Mouse (Mus musculus) lung, embryonic 15.5 days (tissue): ENCODE results near the gene Tex52. TPM values are rescaled to one million over a fixed set of nuclear protein-coding genes. Genes with fewer than 3 reads are reported as not detected.

Source experiments
- ATAC-seq: fragments of 200-750 bp; cut with Nextera tagmentation; 2 replicates; pipeline ENCODE4 v1.8.0; 2017; ENCODE audit warnings: moderate number of reproducible peaks, borderline replicate concordance; ENCODE audit not compliant: low FRiP score, low TSS enrichment; ENCODE audit errors: extremely low read depth
- H3K27ac ChIP-seq: fragments of 300-500 bp; sonication (generic); 2 replicates; pipeline ENCODE4 v1.5.1; 2015; ENCODE audit warnings: moderate library complexity, mild to moderate bottlenecking, inconsistent platforms
- H3K27me3 ChIP-seq: fragments of 300-500 bp; sonication (generic); 2 replicates; pipeline ENCODE4 v1.6.1; 2015; ENCODE audit warnings: inconsistent platforms
- H3K36me3 ChIP-seq: fragments of 300-500 bp; sonication (generic); 2 replicates; pipeline ENCODE4 v1.6.1; 2015; ENCODE audit warnings: inconsistent platforms
- H3K4me1 ChIP-seq: fragments of 300-500 bp; sonication (generic); 2 replicates; pipeline ENCODE4 v1.6.1; 2015; ENCODE audit warnings: inconsistent platforms
- H3K4me2 ChIP-seq: fragments of 300-500 bp; sonication (generic); 2 replicates; pipeline ENCODE4 v1.6.1; 2015; ENCODE audit warnings: inconsistent platforms, mild to moderate bottlenecking, moderate library complexity
- H3K4me3 ChIP-seq: fragments of 300-500 bp; sonication (generic); 2 replicates; pipeline ENCODE4 v1.5.1; 2015; ENCODE audit warnings: mild to moderate bottlenecking, inconsistent platforms
- H3K9ac ChIP-seq: fragments of 300-500 bp; sonication (generic); 2 replicates; pipeline ENCODE4 v1.6.1; 2015; ENCODE audit warnings: inconsistent platforms
- H3K9me3 ChIP-seq: fragments of 300-500 bp; sonication (generic); 2 replicates; pipeline ENCODE4 v1.6.1; 2016; ENCODE audit warnings: inconsistent platforms
- WGBS: fragments of 180-500 bp; shearing (Covaris S2); methylation state at CpG from one replicate; pipeline ENCODE4 v1.1.7; 2015; 5-methylcytosine and 5-hydroxymethylcytosine counted together
- polyA plus RNA-seq: library from polyadenylated mRNA; unstranded; fragments of >200 nt; fragmentation: Nextera tagmentation; extraction: Ambion mirVana; gene quantifications from 2 replicates; pipeline ENCODE4 v1.2.1, GENCODE M21; 2015

Tex52 gene
- 0.22 and 0.48 TPM in 2 replicates for polyA plus RNA-seq

- no peak within 1 kb of the TSS for H3K4me3 ChIP-seq
- H3K27ac ChIP-seq = no peak within 1 kb of the TSS
- no peak for ATAC-seq
Measured at GRCm38 (mm10) chr6:128375192-128375591, at the start of gene Tex52, which contains the start of gene Gm44596. TSS of gene Tex52 (plus strand) at chr6:128375456. TSS of gene Gm44596 (plus strand) at chr6:128375503.

GRCm38 (mm10) chr6:128334397-128335124, 40.7 kb upstream of the Tex52 start:
- H3K9me3 ChIP-seq = no peaks in the 10 kb centered on the region
- peak; percentile 78 for ATAC-seq
- peaks cover 8% of the 10 kb centered on the region; the same call in 1 of the 2 replicates for H3K4me1 ChIP-seq
- H3K27ac ChIP-seq = no peak overlapping the region
- no peaks in the 10 kb centered on the region for H3K27me3 ChIP-seq
- peaks cover 38% of the 10 kb centered on the region for H3K36me3 ChIP-seq
- WGBS = 7% methylated on average over 12 of the region's 12 CpGs
- H3K4me2 ChIP-seq = peak overlapping the region; percentile 32; the same call in 1 of the 2 replicates
- no peak overlapping the region for H3K4me3 ChIP-seq
- H3K9ac ChIP-seq = no peak overlapping the region

More at GRCm38 (mm10) chr6:128375192-128375591, at the start of gene Tex52, which contains the start of gene Gm44596:
- Histone ChIP-seq H3K4me1 (peaks cover 3% of the 10 kb centered on the region; the same call in 1 of the 2 replicates), H3K4me2 (no peak within 1 kb of the TSS), H3K27me3 (no peaks in the 10 kb centered on the region), H3K36me3 (peaks cover 59% of the 10 kb centered on the region), H3K9me3 (no peaks in the 10 kb centered on the region), H3K9ac (no peak within 1 kb of the TSS)
- 52% methylated on average over 6 of the region's 6 CpGs for whole genome bisulfite sequencing

- peaks cover 18% of the 10 kb centered on the region for H3K36me3 ChIP-seq
- no peaks in the 10 kb centered on the region for H3K9me3 ChIP-seq
- no peak overlapping the region for H3K4me3 ChIP-seq
- no peak overlapping the region for H3K9ac ChIP-seq
- H3K4me1 ChIP-seq = peaks cover 8% of the 10 kb centered on the region; the same call in 1 of the 2 replicates
- no peaks in the 10 kb centered on the region for H3K27me3 ChIP-seq
- H3K4me2 ChIP-seq = no peak overlapping the region
- 46% methylated on average over 7 of the region's 7 CpGs for WGBS
- no peak for ATAC-seq
- no peak overlapping the region for H3K27ac ChIP-seq
Measured at GRCm38 (mm10) chr6:128337467-128337866, 37.8 kb upstream of the Tex52 start.

- Histone ChIP-seq H3K27me3 (no peaks in the 10 kb centered on the region), H3K9me3 (no peaks in the 10 kb centered on the region), H3K27ac (0 out of 2 replicates have a peak overlapping the region, but pooled peaks have one; percentile 23), H3K4me1 (peaks cover 8% of the 10 kb centered on the region; the same call in 1 of the 2 replicates), H3K36me3 (peaks cover 8% of the 10 kb centered on the region; the same call in 1 of the 2 replicates), H3K9ac (no peak overlapping the region), H3K4me3 (no peak overlapping the region), H3K4me2 (no peak overlapping the region)
- no peak for ATAC-seq
- 20% methylated on average over 5 of the region's 5 CpGs for WGBS
Measured at GRCm38 (mm10) chr6:128338876-128339275, 36.4 kb upstream of the Tex52 start.

GRCm38 (mm10) chr6:128341956-128342723, 33.1 kb upstream of the Tex52 start:
- Histone ChIP-seq H3K4me1 (peaks cover 8% of the 10 kb centered on the region; the same call in 1 of the 2 replicates), H3K27me3 (no peaks in the 10 kb centered on the region), H3K4me2 (no peak overlapping the region), H3K9me3 (no peaks in the 10 kb centered on the region), H3K27ac (peak overlapping the region; percentile 40), H3K36me3 (no peaks in the 10 kb centered on the region), H3K9ac (no peak overlapping the region), H3K4me3 (no peak overlapping the region)
- ATAC-seq = no peak
- WGBS = 82% methylated on average over 11 of the region's 11 CpGs

- no peak for ATAC-seq
- H3K27ac ChIP-seq = no peak overlapping the region
- WGBS = 80% methylated on average over 10 of the region's 10 CpGs
Measured at GRCm38 (mm10) chr6:128345623-128346022, 29.6 kb upstream of the Tex52 start.

GRCm38 (mm10) chr6:128346782-128347181, 28.5 kb upstream of the Tex52 start:
- Histone ChIP-seq H3K9me3 (no peaks in the 10 kb centered on the region), H3K4me1 (peaks cover 5% of the 10 kb centered on the region; the same call in 1 of the 2 replicates), H3K27ac (no peak overlapping the region), H3K9ac (no peak overlapping the region), H3K4me2 (no peak overlapping the region), H3K36me3 (peaks cover 7% of the 10 kb centered on the region), H3K27me3 (no peaks in the 10 kb centered on the region), H3K4me3 (no peak overlapping the region)
- 75% methylated on average over 6 of the region's 6 CpGs for WGBS
- no peak for ATAC-seq

More at GRCm38 (mm10) chr6:128345623-128346022, 29.6 kb upstream of the Tex52 start:
- no peak overlapping the region for H3K9ac ChIP-seq
- H3K9me3 ChIP-seq = no peaks in the 10 kb centered on the region
- no peak overlapping the region for H3K4me2 ChIP-seq
- no peaks in the 10 kb centered on the region for H3K27me3 ChIP-seq
- peaks cover 4% of the 10 kb centered on the region; the same call in 1 of the 2 replicates for H3K36me3 ChIP-seq
- H3K4me3 ChIP-seq = no peak overlapping the region
- H3K4me1 ChIP-seq = peaks cover 5% of the 10 kb centered on the region; the same call in 1 of the 2 replicates

- peaks cover 16% of the 10 kb centered on the region for H3K4me1 ChIP-seq
- H3K4me2 ChIP-seq = no peak overlapping the region
- H3K27ac ChIP-seq = 0 out of 2 replicates have a peak overlapping the region, but pooled peaks have one; percentile 15
- WGBS = 41% methylated on average over 7 of the region's 7 CpGs
- no peaks in the 10 kb centered on the region for H3K27me3 ChIP-seq
- H3K36me3 ChIP-seq = peaks cover 7% of the 10 kb centered on the region
- ATAC-seq = no peak
- H3K4me3 ChIP-seq = no peak overlapping the region
- no peaks in the 10 kb centered on the region for H3K9me3 ChIP-seq
- no peak overlapping the region for H3K9ac ChIP-seq
Measured at GRCm38 (mm10) chr6:128349711-128350110, 25.5 kb upstream of the Tex52 start.

- Histone ChIP-seq H3K9me3 (no peaks in the 10 kb centered on the region), H3K4me3 (peak overlapping the region; percentile 85; the same call in 1 of the 2 replicates), H3K27me3 (no peaks in the 10 kb centered on the region), H3K36me3 (peaks cover 31% of the 10 kb centered on the region), H3K4me2 (peak overlapping the region; percentile 77), H3K27ac (no peak overlapping the region), H3K9ac (no peak overlapping the region), H3K4me1 (peaks cover 19% of the 10 kb centered on the region)
- 50% methylated on average over 3 of the region's 3 CpGs for WGBS
- no peak for ATAC-seq
Measured at GRCm38 (mm10) chr6:128354140-128354539, 21.1 kb upstream of the Tex52 start.

GRCm38 (mm10) chr6:128355201-128355681, 20.0 kb upstream of the Tex52 start:
- H3K9me3 ChIP-seq = no peaks in the 10 kb centered on the region
- no peaks in the 10 kb centered on the region for H3K27me3 ChIP-seq
- H3K9ac ChIP-seq = peak overlapping the region; percentile 77
- H3K27ac ChIP-seq = peak overlapping the region; percentile 94
- peaks cover 31% of the 10 kb centered on the region for H3K36me3 ChIP-seq
- H3K4me1 ChIP-seq = peaks cover 18% of the 10 kb centered on the region
- ATAC-seq = peak; percentile 71
- peak overlapping the region; percentile 85 for H3K4me3 ChIP-seq
- peak overlapping the region; percentile 77 for H3K4me2 ChIP-seq
- under 1% methylated on average over 28 of the region's 28 CpGs for WGBS

GRCm38 (mm10) chr6:128355726-128356416, 19.4 kb upstream of the Tex52 start, which contains the start of gene Tulp3:
TSS of gene Tulp3 (minus strand) at chr6:128355851.
- Histone ChIP-seq H3K27ac (peak within 1 kb of the TSS; percentile 94), H3K4me1 (peaks cover 22% of the 10 kb centered on the region), H3K9ac (peak within 1 kb of the TSS; percentile 77), H3K27me3 (no peaks in the 10 kb centered on the region), H3K4me2 (peak within 1 kb of the TSS; percentile 77), H3K36me3 (peaks cover 26% of the 10 kb centered on the region), H3K4me3 (peak within 1 kb of the TSS; percentile 85), H3K9me3 (no peaks in the 10 kb centered on the region)
- ATAC-seq = peak; percentile 99
- WGBS = under 1% methylated on average over 35 of the region's 42 CpGs
